Comparison of ENCODE assay signal across 8 mouse cellular contexts in genomic region chr13:46727038-46727836, GRCm38 (mm10). TPM values are rescaled to one million over a fixed set of nuclear protein-coding genes. Genes with fewer than 3 reads are reported as not detected.
DNase-seq lines count a peak whose midpoint lies in the region; ATAC-seq and TF ChIP-seq lines count a peak whose summit lies in the region.

No protein-coding gene starts in this region.

- TF ChIP-seq EP300 in liver, embryonic 14.5 days (IDR thresholded peaks at IDR 0.05; ENCODE audit: low read depth): no peak

- peak; percentile 76 for DNase-seq in 3134 (ENCODE audit: extremely low read depth, insufficient read length, low spot score)
- peak; percentile 59 to 71 for DNase-seq in heart, adult 9 months (ENCODE audit: low spot score in 2 of 2)
- DNase-seq in liver, embryonic 14.5 days (ENCODE audit: low read depth in 3 of 3, low spot score in 3 of 3): peak in 2 of 3 experiments; percentile 51 to 52
- peak; percentile 80 for DNase-seq in naive thymus-derived CD4-positive, alpha-beta T cell, adult 2 months (ENCODE audit: low read depth)

- no peaks in the 10 kb centered on the region for H3K27me3 ChIP-seq in kidney, embryonic 14.5 days (ENCODE audit: control insufficient read depth, insufficient read depth, low read length)
- no peaks in the 10 kb centered on the region for H3K27me3 ChIP-seq in liver, embryonic 14.5 days (ENCODE audit: control insufficient read depth, insufficient read depth, low read length)
- H3K27me3 ChIP-seq in stomach, embryonic 15.5 days (replicated peaks): no peaks in the 10 kb centered on the region

- peak; percentile 29 for ATAC-seq in activated CD4-positive, CD25-positive, alpha-beta regulatory T cell, adult 4 months
- peak; percentile 87 for ATAC-seq in kidney, embryonic 14.5 days (ENCODE audit: low FRiP score, low TSS enrichment)
- ATAC-seq in liver, embryonic 14.5 days (ENCODE audit: insufficient read depth): peak; percentile 68
- ATAC-seq in stomach, embryonic 15.5 days (ENCODE audit: insufficient read depth, low FRiP score, low read depth): peak; percentile 74

- peak overlapping the region; percentile 66 for H3K4me2 ChIP-seq in kidney, embryonic 14.5 days (replicated peaks; ENCODE audit: low read depth, low read length)
- H3K4me2 ChIP-seq in liver, embryonic 14.5 days (ENCODE audit: low read depth): peak overlapping the region; percentile 84
- peak overlapping the region; percentile 70 for H3K4me2 ChIP-seq in stomach, embryonic 15.5 days

- under 1% methylated on average over 79 of the region's 85 CpGs for WGBS in kidney, embryonic 14.5 days
- under 1% methylated on average over 84 of the region's 85 CpGs for WGBS in liver, embryonic 14.5 days (ENCODE audit: insufficient replicate concordance)
- WGBS in stomach, embryonic 15.5 days: under 1% methylated on average over 62 of the region's 85 CpGs

- TF ChIP-seq CTCF in embryonic fibroblast, embryonic 13.5 days (IDR thresholded peaks at IDR 0.05; ENCODE audit: borderline replicate concordance, insufficient read depth, low read length): no peak
- TF ChIP-seq CTCF in liver, embryonic 14.5 days (IDR thresholded peaks at IDR 0.05; ENCODE audit: low read depth): no peak

- H3K27ac ChIP-seq in embryonic fibroblast, embryonic 13.5 days (ENCODE audit: insufficient read depth, low read length): peak overlapping the region; percentile 78
- H3K27ac ChIP-seq in kidney, embryonic 14.5 days (ENCODE audit: low read depth, low read length): peak overlapping the region; percentile 98
- H3K27ac ChIP-seq in liver, embryonic 14.5 days: peak overlapping the region; percentile 90
- peak overlapping the region; percentile 96 for H3K27ac ChIP-seq in stomach, embryonic 15.5 days

- TF ChIP-seq POLR2A in embryonic fibroblast, embryonic 13.5 days (IDR thresholded peaks at IDR 0.05; ENCODE audit: low read depth, low read length): no peak

- H3K9me3 ChIP-seq in kidney, embryonic 14.5 days (ENCODE audit: control insufficient read depth, low read length): no peaks in the 10 kb centered on the region
- H3K9me3 ChIP-seq in liver, embryonic 14.5 days (ENCODE audit: control insufficient read depth, low read length): no peaks in the 10 kb centered on the region
- no peaks in the 10 kb centered on the region for H3K9me3 ChIP-seq in stomach, embryonic 15.5 days

- peaks cover 6% of the 10 kb centered on the region; the same call in 1 of the 2 replicates for H3K4me1 ChIP-seq in embryonic fibroblast, embryonic 13.5 days (ENCODE audit: control insufficient read depth, insufficient read depth, low read length)
- peaks cover 10% of the 10 kb centered on the region; the same call in 1 of the 2 replicates for H3K4me1 ChIP-seq in kidney, embryonic 14.5 days (ENCODE audit: control insufficient read depth, insufficient read depth, low read length)
- H3K4me1 ChIP-seq in liver, embryonic 14.5 days (replicated peaks; ENCODE audit: control insufficient read depth in 2 of 2, insufficient read depth in 2 of 2, low read length in 1 of 2): peaks cover 15% of the 10 kb centered on the region in 2 experiments
- peaks cover 7% of the 10 kb centered on the region for H3K4me1 ChIP-seq in stomach, embryonic 15.5 days

- no peaks in the 10 kb centered on the region for H3K36me3 ChIP-seq in kidney, embryonic 14.5 days (ENCODE audit: control insufficient read depth, insufficient read depth, low read length)
- H3K36me3 ChIP-seq in liver, embryonic 14.5 days (replicated peaks; ENCODE audit: control insufficient read depth, insufficient read depth, low read depth): no peaks in the 10 kb centered on the region
- H3K36me3 ChIP-seq in stomach, embryonic 15.5 days: no peaks in the 10 kb centered on the region

- H3K9ac ChIP-seq in kidney, embryonic 14.5 days (ENCODE audit: low read depth, low read length): peak overlapping the region; percentile 96
- H3K9ac ChIP-seq in liver, embryonic 14.5 days (replicated peaks): peak overlapping the region; percentile 89
- H3K9ac ChIP-seq in stomach, embryonic 15.5 days: peak overlapping the region; percentile 71

- peak overlapping the region; percentile 81 for H3K4me3 ChIP-seq in embryonic fibroblast, embryonic 13.5 days (ENCODE audit: insufficient read depth, low read length)
- peak overlapping the region; percentile 99 for H3K4me3 ChIP-seq in kidney, embryonic 14.5 days (ENCODE audit: low read length)
- peak overlapping the region; percentile 70 to 98 for H3K4me3 ChIP-seq in liver, embryonic 14.5 days (ENCODE audit: insufficient read depth in 1 of 2, low read depth in 2 of 2, low read length in 2 of 2)
- peak overlapping the region; percentile 73 for H3K4me3 ChIP-seq in stomach, embryonic 15.5 days (replicated peaks)

RNA-seq across cellular contexts. Expression of gene Nup153, which starts 0.5 kb away (rescaled TPM):
- polyA plus RNA-seq in activated CD4-positive, CD25-positive, alpha-beta regulatory T cell, adult 4 months (2017; shearing (Covaris generic)): 10 to 100 TPM; 49.3 to 55.8 TPM
- 99.4 and 120 TPM in 2 replicates for polyA plus RNA-seq in embryonic fibroblast, embryonic 13.5 days (2011; ENCODE audit: insufficient read length, low read depth, missing spikeins)
- polyA plus RNA-seq in kidney, embryonic 14.5 days (2014; fragmentation: Nextera tagmentation; extraction: Ambion mirVana): 37.2 and 47.2 TPM in 2 replicates
- polyA plus RNA-seq in liver, embryonic 14.5 days (2012; rRNA removed): 32.6 and 37.9 TPM in 2 replicates
- polyA plus RNA-seq in liver, embryonic 14.5 days (2014; fragmentation: Nextera tagmentation; extraction: Ambion mirVana): 21.0 and 21.6 TPM in 2 replicates
- polyA plus RNA-seq in stomach, embryonic 15.5 days (2015; fragmentation: Nextera tagmentation; extraction: Ambion mirVana): 18.4 and 21.7 TPM in 2 replicates

RNA-seq across cellular contexts. Expression of gene Fam8a1, which starts 57.9 kb away (rescaled TPM):
- 1 to 10 TPM; 4.8 to 6.4 TPM for polyA plus RNA-seq in activated CD4-positive, CD25-positive, alpha-beta regulatory T cell, adult 4 months (2017; shearing (Covaris generic))
- polyA plus RNA-seq in embryonic fibroblast, embryonic 13.5 days (2011; ENCODE audit: insufficient read length, low read depth, missing spikeins): 92.8 and 94.2 TPM in 2 replicates
- polyA plus RNA-seq in kidney, embryonic 14.5 days (2014; fragmentation: Nextera tagmentation; extraction: Ambion mirVana): 8.7 and 13.5 TPM in 2 replicates
- polyA plus RNA-seq in liver, embryonic 14.5 days (2012; rRNA removed): 4.7 and 7.7 TPM in 2 replicates
- polyA plus RNA-seq in liver, embryonic 14.5 days (2014; fragmentation: Nextera tagmentation; extraction: Ambion mirVana): 2.6 and 3.1 TPM in 2 replicates
- polyA plus RNA-seq in stomach, embryonic 15.5 days (2015; fragmentation: Nextera tagmentation; extraction: Ambion mirVana): 10.6 and 10.7 TPM in 2 replicates

Comparison
In these comparisons a context has a peak if more than half of its experiments do, and no peak if none do; other contexts are left out.
1. Peak in every context shown above with its lines: DNase-seq, ATAC-seq, H3K4me3 ChIP-seq and H3K27ac ChIP-seq.
2. ATAC-seq: peak in every context shown above with its lines; median percentile 87 in kidney, embryonic 14.5 days; 74 in stomach, embryonic 15.5 days; 68 in liver, embryonic 14.5 days; 29 in activated CD4-positive, CD25-positive, alpha-beta regulatory T cell, adult 4 months.